Mouse (Mus musculus) cerebellum, adult 11 months (tissue): ENCODE measurements at regions not wholly inside any gene's neighbourhood (a gene's known extent, or its start where the extent isn't known, plus 50 kb on each side); places are given as distances from the start of the nearest gene placed in this dataset.

Experiments used
- DNase-seq: peaks from one replicate; pipeline ENCODE4 v3.0.0; 2022

DNA sequence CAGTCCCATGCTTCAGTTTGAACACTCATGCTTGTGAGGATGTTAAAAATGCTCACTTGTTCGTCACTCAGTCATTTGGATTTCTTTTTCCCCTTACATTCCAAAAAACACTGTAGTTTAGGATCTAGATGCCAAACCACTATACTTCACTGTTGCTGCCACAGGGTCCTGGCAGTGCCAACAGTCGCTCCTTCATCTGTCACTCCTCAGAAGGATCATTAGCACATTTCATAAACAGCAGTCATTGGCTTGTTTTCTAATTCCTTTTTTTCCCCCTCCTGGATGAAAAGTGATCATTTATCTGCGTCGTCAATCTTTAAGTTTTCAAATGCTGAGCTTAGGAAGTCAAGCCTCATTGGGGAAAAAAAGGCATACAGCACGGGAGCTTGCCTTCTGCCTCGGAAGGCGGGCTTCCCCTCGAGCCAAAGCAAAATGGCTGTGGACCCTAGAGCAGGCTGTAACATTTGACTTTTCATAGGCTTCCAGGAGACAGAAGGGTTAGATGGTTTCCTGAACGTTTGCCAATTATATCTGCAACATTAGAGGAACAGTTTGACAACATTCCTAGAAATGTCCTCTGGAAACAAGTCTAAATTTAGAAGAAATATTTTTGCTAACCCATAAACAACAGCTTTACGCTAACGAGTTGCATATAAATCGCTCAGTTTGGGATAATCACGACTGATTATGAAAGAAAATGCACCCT, 95.6 kb upstream of the Fat1 start:
- DNase-seq: no peak

DNA sequence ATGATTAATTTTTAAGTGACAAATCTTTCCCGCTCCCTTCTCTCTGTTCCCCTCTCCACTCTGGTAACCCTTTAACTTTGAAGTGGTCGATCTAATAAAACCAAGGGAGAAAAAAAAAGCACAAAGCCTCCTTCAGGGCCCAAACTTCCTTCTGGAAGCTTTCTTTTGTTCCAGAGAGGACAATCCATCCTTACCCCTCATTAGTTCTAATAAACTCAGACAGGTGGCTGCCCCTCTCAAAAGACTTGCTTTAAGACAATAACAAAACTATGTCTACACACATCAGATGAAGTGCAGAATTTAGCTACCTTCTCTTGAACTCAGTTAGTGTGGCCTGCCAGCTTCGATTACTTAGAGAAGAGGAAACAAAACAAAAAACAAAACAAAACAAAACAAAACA, 94.6 kb upstream of the Fat1 start:
- DNase-seq: no peak

GRCm38 (mm10) chr8:44844362-44844761, 90.9 kb upstream of the Fat1 start:
- DNase-seq: no peak

GRCm38 (mm10) chr8:44852223-44852622, 83.0 kb upstream of the Fat1 start:
- DNase-seq: no peak

GRCm38 (mm10) chr8:44855115-44855514, 80.1 kb upstream of the Fat1 start:
- no peak for DNase-seq

GRCm38 (mm10) chr8:44867202-44867601, 68.0 kb upstream of the Fat1 start:
- no peak for DNase-seq

- no peak for DNase-seq
These were observed 67.6 kb upstream of the Fat1 start for GRCm38 (mm10) chr8:44867666-44868065.

GRCm38 (mm10) chr8:44877066-44877465, 58.2 kb upstream of the Fat1 start:
- DNase-seq: no peak

GRCm38 (mm10) chr8:44878208-44878607, 57.0 kb upstream of the Fat1 start:
- no peak for DNase-seq

GRCm38 (mm10) chr8:44879186-44879585, 56.1 kb upstream of the Fat1 start:
- DNase-seq: no peak

DNA sequence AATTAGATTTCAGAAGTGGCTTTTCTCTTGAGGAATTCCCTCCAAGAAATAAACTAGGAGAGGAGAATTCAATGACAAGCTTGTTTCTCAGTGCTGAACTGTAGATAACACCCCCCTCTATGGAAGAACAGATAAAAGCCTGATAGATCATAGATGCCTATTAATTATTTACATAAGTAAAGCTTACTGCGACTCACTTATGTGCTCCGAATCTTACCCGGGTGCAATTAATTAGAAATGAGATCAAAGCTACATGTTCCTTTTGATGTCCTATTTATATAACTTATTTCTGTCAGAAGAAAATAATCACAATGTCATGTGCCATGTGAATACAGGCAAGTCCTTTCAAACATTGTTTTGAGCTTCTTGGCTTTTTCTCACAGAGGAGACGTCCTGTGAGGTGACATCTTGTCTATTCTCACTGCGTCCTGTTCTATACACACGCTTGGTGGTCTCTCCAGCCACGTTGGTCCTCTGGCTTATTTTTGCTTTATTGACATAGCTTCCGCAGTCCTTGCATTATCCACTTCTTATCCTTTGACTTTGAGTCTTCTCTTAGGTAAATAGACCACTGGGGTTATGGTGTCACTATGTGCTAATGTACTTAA, 50.7 kb upstream of the Fat1 start:
- no peak for DNase-seq
